Mouse (Mus musculus) C2C12 (cell line): ENCODE measurements around the gene Gm29609.

Source experiments
- CTCF ChIP-seq: IDR thresholded peaks from one replicate; pipeline ENCODE4 v1.5.1; 2011; ENCODE audit not compliant: control insufficient read depth, insufficient read depth, insufficient read length
- MYOG ChIP-seq: IDR thresholded peaks from one replicate; pipeline ENCODE4 v1.6.1; 2011; ENCODE audit not compliant: control insufficient read depth, insufficient read length; ENCODE audit errors: extremely low read depth
- USF1 ChIP-seq: IDR thresholded peaks from one replicate; pipeline ENCODE4 v1.6.1; 2011; ENCODE audit warnings: low read depth, mild to moderate bottlenecking, control low read depth, moderate library complexity

DNA sequence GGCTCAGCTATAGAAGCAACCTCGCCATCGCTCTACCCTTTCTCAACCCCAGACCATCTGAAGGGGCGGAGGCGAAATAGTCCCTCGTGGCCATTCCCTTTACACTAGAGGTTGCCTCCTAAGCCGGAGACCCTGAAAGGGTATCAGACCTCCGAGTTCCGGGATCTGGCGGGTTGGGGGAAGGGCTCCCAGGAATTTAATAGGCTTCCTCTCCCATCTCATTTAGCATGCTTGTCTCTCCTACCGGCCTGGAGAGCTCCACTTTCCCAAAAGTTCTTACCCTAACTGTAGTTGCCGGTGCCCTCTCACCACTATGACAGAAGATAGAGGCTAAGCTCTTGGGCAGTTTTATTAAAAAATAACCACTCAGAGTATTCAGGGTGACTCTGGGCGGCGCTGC is 42.1 kb downstream of the Gm29609 start:
- TF ChIP-seq CTCF (no peak), USF1 (no peak), MYOG (no peak)
